23 mouse cellular contexts compared by ENCODE assay signal in the genomic region with DNA sequence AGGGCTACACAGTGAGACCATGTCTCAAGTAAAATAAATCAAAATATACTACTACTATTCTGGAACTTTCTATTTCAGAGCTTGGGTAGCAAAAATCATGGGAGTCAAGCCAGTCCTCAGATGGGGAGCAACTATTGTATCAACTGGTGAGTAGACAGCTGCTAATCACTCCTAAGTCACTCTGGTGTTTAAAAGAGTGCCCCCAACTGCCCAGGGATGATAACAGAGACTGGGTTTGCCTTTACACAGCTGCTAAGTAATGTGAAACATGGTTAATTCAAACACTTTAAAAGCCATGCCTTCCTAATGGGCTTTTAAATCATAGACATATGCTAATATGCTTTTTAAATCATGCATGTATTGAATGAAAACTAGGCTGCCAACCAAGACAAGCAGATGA. TPM values are rescaled to one million over a fixed set of nuclear protein-coding genes. Genes with fewer than 3 reads are reported as not detected.
DNase-seq lines count a peak whose midpoint lies in the region; ATAC-seq and TF ChIP-seq lines count a peak whose summit lies in the region.
"Had no signal": no experiment of that assay in that cellular context is flagged by ENCODE, and none has a peak within 500 bp of the region (broad histone marks: within the 10 kb centered on the region; RNA-seq: fewer than 3 reads in every experiment).

No protein-coding gene starts in this region.

- no peaks in the 10 kb centered on the region for H3K4me1 ChIP-seq in stomach, embryonic 15.5 days
- no peaks in the 10 kb centered on the region for H3K4me1 ChIP-seq in stomach, postnatal 0 days (replicated peaks; ENCODE audit: control insufficient read depth, insufficient read depth)
- peaks cover 34% of the 10 kb centered on the region for H3K4me1 ChIP-seq in liver, embryonic 15.5 days (replicated peaks)
- no peaks in the 10 kb centered on the region for H3K4me1 ChIP-seq in hindbrain, embryonic 14.5 days (replicated peaks; ENCODE audit: control insufficient read depth, insufficient read depth, low read length)
- H3K4me1 ChIP-seq in cerebellum, adult 2 months (ENCODE audit: control insufficient read depth, insufficient read depth, low read length), result no peaks in the 10 kb centered on the region
- H3K4me1 ChIP-seq: embryonic facial prominence, embryonic 12.5 days; lung, embryonic 15.5 days had no signal

- H3K4me3 ChIP-seq in stomach, embryonic 15.5 days (replicated peaks), result no peak overlapping the region
- H3K4me3 ChIP-seq in stomach, postnatal 0 days (ENCODE audit: low read depth, low read length), result no peak overlapping the region
- peak overlapping the region; percentile 90 for H3K4me3 ChIP-seq in liver, embryonic 15.5 days (replicated peaks)
- no peak overlapping the region for H3K4me3 ChIP-seq in hindbrain, embryonic 14.5 days (replicated peaks; ENCODE audit: low read length)
- H3K4me3 ChIP-seq in cerebellum, adult 2 months (replicated peaks; ENCODE audit: insufficient read depth, low read depth, low read length), result no peak overlapping the region
- H3K4me3 ChIP-seq: embryonic facial prominence, embryonic 12.5 days; heart, embryonic 13.5 days; hindbrain, embryonic 15.5 days; limb, embryonic 13.5 days; lung, embryonic 15.5 days; midbrain, embryonic 13.5 days had no signal

- no peaks in the 10 kb centered on the region for H3K9me3 ChIP-seq in stomach, embryonic 15.5 days
- no peaks in the 10 kb centered on the region for H3K9me3 ChIP-seq in stomach, postnatal 0 days (ENCODE audit: control insufficient read depth, low read length)
- no peaks in the 10 kb centered on the region for H3K9me3 ChIP-seq in liver, embryonic 15.5 days (replicated peaks)
- no peaks in the 10 kb centered on the region for H3K9me3 ChIP-seq in hindbrain, embryonic 14.5 days (ENCODE audit: control insufficient read depth, low read length)
- H3K9me3 ChIP-seq: embryonic facial prominence, embryonic 12.5 days; heart, embryonic 13.5 days; hindbrain, embryonic 15.5 days; limb, embryonic 13.5 days; lung, embryonic 15.5 days; midbrain, embryonic 13.5 days had no signal

- DNase-seq in stomach, postnatal 0 days (ENCODE audit: low spot score), result no peak
- DNase-seq in left cerebral cortex, postnatal 4 days, result no peak
- DNase-seq in hindbrain, embryonic 14.5 days (ENCODE audit: low spot score), result no peak
- DNase-seq in cerebellum, adult 2 months, result no peak
- DNase-seq in urinary bladder, postnatal 4 days (ENCODE audit: low spot score in 2 of 2), result no peak
- DNase-seq: adrenal gland, adult 8-10 months; cerebellum, adult 11-12 months; forebrain, postnatal 0 days; heart, postnatal 36 days; kidney, postnatal 36 days; lung, postnatal 4 days; spleen, adult 18-20 months; thymus, adult 2 months had no signal

- TF ChIP-seq EP300 in stomach, postnatal 0 days (optimal IDR thresholded peaks at IDR 0.05), result no peak

- ATAC-seq in stomach, embryonic 15.5 days (ENCODE audit: insufficient read depth, low FRiP score, low read depth), result peak; percentile 54; the same call in 1 of the 2 replicates
- ATAC-seq in stomach, postnatal 0 days (ENCODE audit: low FRiP score, low TSS enrichment), result no peak
- ATAC-seq in erythroid progenitor cell, adult 5-6 weeks (replicated peaks; ENCODE audit: low FRiP score, poor library complexity, severe bottlenecking), result peak; percentile 58
- peak; percentile 76 for ATAC-seq in liver, embryonic 15.5 days (ENCODE audit: insufficient read depth)
- ATAC-seq in hindbrain, embryonic 14.5 days (ENCODE audit: low FRiP score), result no peak
- ATAC-seq: forebrain, postnatal 0 days; intestine, embryonic 16.5 days; midbrain, embryonic 13.5 days had no signal

- intact Hi-C loops in left cerebral cortex, postnatal 4 days (cut with DNase I), result no loop called here

- H3K36me3 ChIP-seq in stomach, embryonic 15.5 days, result no peaks in the 10 kb centered on the region
- H3K36me3 ChIP-seq in stomach, postnatal 0 days (ENCODE audit: control insufficient read depth, insufficient read depth, low read length), result no peaks in the 10 kb centered on the region
- peaks cover 3% of the 10 kb centered on the region for H3K36me3 ChIP-seq in liver, embryonic 15.5 days (replicated peaks)
- no peaks in the 10 kb centered on the region for H3K36me3 ChIP-seq in hindbrain, embryonic 14.5 days (replicated peaks; ENCODE audit: control insufficient read depth, insufficient read depth)
- H3K36me3 ChIP-seq: embryonic facial prominence, embryonic 12.5 days; heart, embryonic 13.5 days; hindbrain, embryonic 15.5 days; limb, embryonic 13.5 days; lung, embryonic 15.5 days; midbrain, embryonic 13.5 days had no signal

- no peaks in the 10 kb centered on the region for H3K27me3 ChIP-seq in stomach, embryonic 15.5 days (replicated peaks)
- H3K27me3 ChIP-seq in stomach, postnatal 0 days (ENCODE audit: control insufficient read depth, insufficient read depth, low read length), result no peaks in the 10 kb centered on the region
- no peaks in the 10 kb centered on the region for H3K27me3 ChIP-seq in liver, embryonic 15.5 days
- H3K27me3 ChIP-seq in hindbrain, embryonic 14.5 days (ENCODE audit: control insufficient read depth, insufficient read depth, low read length), result no peaks in the 10 kb centered on the region
- H3K27me3 ChIP-seq in cerebellum, adult 2 months (ENCODE audit: control insufficient read depth, insufficient read depth, low read length), result no peaks in the 10 kb centered on the region
- H3K27me3 ChIP-seq: heart, embryonic 13.5 days; lung, embryonic 15.5 days had no signal

- no peak overlapping the region for H3K4me2 ChIP-seq in stomach, embryonic 15.5 days
- no peak overlapping the region for H3K4me2 ChIP-seq in stomach, postnatal 0 days (replicated peaks; ENCODE audit: low read depth)
- peak overlapping the region; percentile 88 for H3K4me2 ChIP-seq in liver, embryonic 15.5 days
- no peak overlapping the region for H3K4me2 ChIP-seq in hindbrain, embryonic 14.5 days (replicated peaks)
- H3K4me2 ChIP-seq: embryonic facial prominence, embryonic 12.5 days; heart, embryonic 13.5 days; hindbrain, embryonic 15.5 days; limb, embryonic 13.5 days; lung, embryonic 15.5 days; midbrain, embryonic 13.5 days had no signal

- no peak overlapping the region for H3K9ac ChIP-seq in stomach, embryonic 15.5 days
- no peak overlapping the region for H3K9ac ChIP-seq in stomach, postnatal 0 days (ENCODE audit: low read length)
- peak overlapping the region; percentile 19; the same call in 1 of the 2 replicates for H3K9ac ChIP-seq in liver, embryonic 15.5 days
- no peak overlapping the region for H3K9ac ChIP-seq in hindbrain, embryonic 14.5 days
- H3K9ac ChIP-seq: embryonic facial prominence, embryonic 12.5 days; forebrain, postnatal 0 days; heart, embryonic 13.5 days; hindbrain, embryonic 15.5 days; limb, embryonic 13.5 days; lung, embryonic 15.5 days; midbrain, embryonic 13.5 days had no signal

- no peak overlapping the region for H3K27ac ChIP-seq in stomach, embryonic 15.5 days
- H3K27ac ChIP-seq in stomach, postnatal 0 days (replicated peaks), result no peak overlapping the region
- peak overlapping the region; percentile 73 for H3K27ac ChIP-seq in liver, embryonic 15.5 days (replicated peaks)
- H3K27ac ChIP-seq in hindbrain, embryonic 14.5 days, result no peak overlapping the region
- H3K27ac ChIP-seq in cerebellum, adult 2 months (ENCODE audit: insufficient read depth, low read length), result no peak overlapping the region
- H3K27ac ChIP-seq: embryonic facial prominence, embryonic 12.5 days; heart, embryonic 13.5 days; hindbrain, embryonic 15.5 days; limb, embryonic 13.5 days; lung, embryonic 15.5 days; midbrain, embryonic 13.5 days had no signal

- no peak for TF ChIP-seq POLR2A in cerebellum, adult 2 months (IDR thresholded peaks at IDR 0.05; ENCODE audit: borderline replicate concordance, insufficient read depth, low read length)

- no peak for TF ChIP-seq CTCF in stomach, postnatal 0 days (IDR thresholded peaks at IDR 0.05; ENCODE audit: low read depth)
- no peak for TF ChIP-seq CTCF in cerebellum, adult 2 months (IDR thresholded peaks at IDR 0.05; ENCODE audit: borderline replicate concordance, insufficient read depth, low read depth, low read length)

RNA-seq across cellular contexts. Expression of a gene that starts 1.9 kb away (rescaled TPM):
- 5.4 and 6.1 TPM in 2 replicates for polyA plus RNA-seq in stomach, embryonic 15.5 days (2015; fragmentation: Nextera tagmentation; extraction: Ambion mirVana)
- 3.7 and 5.0 TPM in 2 replicates for polyA plus RNA-seq in stomach, postnatal 0 days (2015; fragmentation: Nextera tagmentation; extraction: Ambion mirVana)
- total RNA-seq in erythroid progenitor cell, adult 5-6 weeks (2015; ENCODE audit: low replicate concordance), result 5.9 and 11.5 TPM in 2 replicates
- 6.9 and 10.2 TPM in 2 replicates for total RNA-seq in erythroid progenitor cell, adult 5-6 weeks (2017; ENCODE audit: low replicate concordance)
- polyA plus RNA-seq in liver, embryonic 15.5 days (2015; fragmentation: Nextera tagmentation; extraction: Ambion mirVana), result 9.7 and 10.6 TPM in 2 replicates
- total RNA-seq in left cerebral cortex, postnatal 4 days (2021), result 1 to 10 TPM; 1.3 to 2.1 TPM
- 2.0 and 3.7 TPM in 2 replicates for polyA plus RNA-seq in hindbrain, embryonic 14.5 days (2014; fragmentation: Nextera tagmentation; extraction: Ambion mirVana)
- polyA plus RNA-seq in cerebellum, adult 2 months (2012; rRNA removed), result 0.10 and 0.11 TPM in 2 replicates

RNA-seq across cellular contexts. Expression of a gene that starts 42.9 kb away (rescaled TPM):
- 36.6 and 43.4 TPM in 2 replicates for polyA plus RNA-seq in stomach, embryonic 15.5 days (2015; fragmentation: Nextera tagmentation; extraction: Ambion mirVana)
- polyA plus RNA-seq in stomach, postnatal 0 days (2015; fragmentation: Nextera tagmentation; extraction: Ambion mirVana), result 26.8 and 29.3 TPM in 2 replicates
- total RNA-seq in erythroid progenitor cell, adult 5-6 weeks (2015; ENCODE audit: low replicate concordance), result 4.7 and 6.7 TPM in 2 replicates
- 3.7 and 5.6 TPM in 2 replicates for total RNA-seq in erythroid progenitor cell, adult 5-6 weeks (2017; ENCODE audit: low replicate concordance)
- polyA plus RNA-seq in liver, embryonic 15.5 days (2015; fragmentation: Nextera tagmentation; extraction: Ambion mirVana), result 16.5 and 17.2 TPM in 2 replicates
- 1 to 10 TPM; 8.6 to 9.3 TPM for total RNA-seq in left cerebral cortex, postnatal 4 days (2021)
- polyA plus RNA-seq in hindbrain, embryonic 14.5 days (2014; fragmentation: Nextera tagmentation; extraction: Ambion mirVana), result 25.9 and 28.1 TPM in 2 replicates
- 19.1 and 21.2 TPM in 2 replicates for polyA plus RNA-seq in cerebellum, adult 2 months (2012; rRNA removed)

Comparison
In these comparisons a context has a peak if more than half of its experiments do, and no peak if none do; other contexts are left out.
1. ATAC-seq: peak in stomach, embryonic 15.5 days (single experiment), erythroid progenitor cell, adult 5-6 weeks (single experiment) and liver, embryonic 15.5 days (single experiment); none in stomach, postnatal 0 days (single experiment) and hindbrain, embryonic 14.5 days (single experiment).